Mouse (Mus musculus): Measurements from ENCODE around the gene Atp5j. TPM values are rescaled to one million over a fixed set of nuclear protein-coding genes. Genes with fewer than 3 reads are reported as not detected.

Atp5j gene
- polyA plus RNA-seq, 1 experiment from 2014 or later, result 863 TPM

Other genes with a start within 250 kb of the Atp5j start
- 39.0 and 40.2 TPM in 2 replicates for gene Mrpl39, start 99.9 kb downstream of the Atp5j start, polyA plus RNA-seq (2014; fragmentation: Nextera tagmentation; extraction: Ambion mirVana)
- 31.0 and 33.3 TPM in 2 replicates for gene Jam2, start 61.5 kb downstream of the Atp5j start, polyA plus RNA-seq (2014; fragmentation: Nextera tagmentation; extraction: Ambion mirVana)
- 20.5 and 23.6 TPM in 2 replicates for gene Gabpa, start 700 bp downstream of the Atp5j start, polyA plus RNA-seq (2014; fragmentation: Nextera tagmentation; extraction: Ambion mirVana)